Mouse (Mus musculus): Measurements from ENCODE around the gene Usp19. TPM values are rescaled to one million over a fixed set of nuclear protein-coding genes. Genes with fewer than 3 reads are reported as not detected.

Gene Usp19
- polyA plus RNA-seq, 1 experiment from 2014 or later: 84.7 TPM

Other genes with a start within 250 kb of the Usp19 start
- 70.1 and 73.9 TPM in 2 replicates for gene Dag1, start 226.6 kb upstream of the Usp19 start, polyA plus RNA-seq (2016; fragmentation: Nextera tagmentation; extraction: Ambion mirVana)
- 38.3 and 39.3 TPM in 2 replicates for gene Nicn1, start 200.2 kb upstream of the Usp19 start, polyA plus RNA-seq (2016; fragmentation: Nextera tagmentation; extraction: Ambion mirVana)
- gene Amt, start 193.7 kb upstream of the Usp19 start, polyA plus RNA-seq (2016; fragmentation: Nextera tagmentation; extraction: Ambion mirVana): 35.9 and 40.8 TPM in 2 replicates
- 240 and 243 TPM in 2 replicates for gene Rhoa, start 184.5 kb upstream of the Usp19 start, polyA plus RNA-seq (2016; fragmentation: Nextera tagmentation; extraction: Ambion mirVana)
- gene Tcta, start 184.4 kb upstream of the Usp19 start, polyA plus RNA-seq (2016; fragmentation: Nextera tagmentation; extraction: Ambion mirVana): 14.4 and 14.7 TPM in 2 replicates
- 810 and 843 TPM in 2 replicates for gene Gpx1, start 151.7 kb upstream of the Usp19 start, polyA plus RNA-seq (2016; fragmentation: Nextera tagmentation; extraction: Ambion mirVana)
- 127 and 133 TPM in 2 replicates for gene Usp4, start 142.7 kb upstream of the Usp19 start, polyA plus RNA-seq (2016; fragmentation: Nextera tagmentation; extraction: Ambion mirVana)
- 0.67 and 1.0 TPM in 2 replicates for gene 1700102P08Rik, start 97.8 kb upstream of the Usp19 start, polyA plus RNA-seq (2016; fragmentation: Nextera tagmentation; extraction: Ambion mirVana)
- 0.93 and 1.1 TPM in 2 replicates for gene Ccdc36, start 62.1 kb upstream of the Usp19 start, polyA plus RNA-seq (2016; fragmentation: Nextera tagmentation; extraction: Ambion mirVana)
- gene BC048562, start 54.1 kb upstream of the Usp19 start, polyA plus RNA-seq (2016; fragmentation: Nextera tagmentation; extraction: Ambion mirVana): not detected in 2 replicates
- gene Ccdc71, start 30.1 kb upstream of the Usp19 start, polyA plus RNA-seq (2016; fragmentation: Nextera tagmentation; extraction: Ambion mirVana): 56.6 and 57.5 TPM in 2 replicates
- gene Klhdc8b, start 29.0 kb upstream of the Usp19 start, polyA plus RNA-seq (2016; fragmentation: Nextera tagmentation; extraction: Ambion mirVana): 21.6 and 24.2 TPM in 2 replicates
- gene Lamb2, start 10.9 kb upstream of the Usp19 start, polyA plus RNA-seq (2016; fragmentation: Nextera tagmentation; extraction: Ambion mirVana): 33.2 and 33.5 TPM in 2 replicates
- 118 and 119 TPM in 2 replicates for gene Qars, start 17.1 kb downstream of the Usp19 start, polyA plus RNA-seq (2016; fragmentation: Nextera tagmentation; extraction: Ambion mirVana)
- gene Qrich1, start 26.2 kb downstream of the Usp19 start, polyA plus RNA-seq (2016; fragmentation: Nextera tagmentation; extraction: Ambion mirVana): 167 and 168 TPM in 2 replicates
- gene Impdh2, start 69.7 kb downstream of the Usp19 start, polyA plus RNA-seq (2016; fragmentation: Nextera tagmentation; extraction: Ambion mirVana): 235 and 254 TPM in 2 replicates
- gene Ndufaf3, start 76.8 kb downstream of the Usp19 start, polyA plus RNA-seq (2016; fragmentation: Nextera tagmentation; extraction: Ambion mirVana): 42.4 and 44.1 TPM in 2 replicates
- gene Dalrd3, start 79.3 kb downstream of the Usp19 start, polyA plus RNA-seq (2016; fragmentation: Nextera tagmentation; extraction: Ambion mirVana): 191 and 200 TPM in 2 replicates
- 200 and 215 TPM in 2 replicates for gene Wdr6, start 88.1 kb downstream of the Usp19 start, polyA plus RNA-seq (2016; fragmentation: Nextera tagmentation; extraction: Ambion mirVana)
- gene P4htm, start 107.1 kb downstream of the Usp19 start, polyA plus RNA-seq (2016; fragmentation: Nextera tagmentation; extraction: Ambion mirVana): 7.0 and 7.2 TPM in 2 replicates
- 57.9 and 62.5 TPM in 2 replicates for gene Arih2, start 158.8 kb downstream of the Usp19 start, polyA plus RNA-seq (2016; fragmentation: Nextera tagmentation; extraction: Ambion mirVana)
- gene Slc25a20, start 171.5 kb downstream of the Usp19 start, polyA plus RNA-seq (2016; fragmentation: Nextera tagmentation; extraction: Ambion mirVana): 30.4 and 35.1 TPM in 2 replicates
- gene Prkar2a, start 198.7 kb downstream of the Usp19 start, polyA plus RNA-seq (2016; fragmentation: Nextera tagmentation; extraction: Ambion mirVana): 24.7 and 26.2 TPM in 2 replicates